Mouse (Mus musculus) ES-E14 (cell line): ENCODE data around the gene Psmb7.

ENCODE experiments used
- MAFK ChIP-seq: IDR thresholded peaks from 2 replicates; pipeline ENCODE4 v1.6.1; 2014; ENCODE audit warnings: mild to moderate bottlenecking, low read depth, low read length, inconsistent platforms; ENCODE audit not compliant: insufficient read depth
- ZC3H11A ChIP-seq: IDR thresholded peaks from 2 replicates; pipeline ENCODE4 v1.6.1; 2012; ENCODE audit warnings: low read depth, mild to moderate bottlenecking, inconsistent platforms, low read length, borderline replicate concordance
- ZNF384 ChIP-seq: IDR thresholded peaks from 2 replicates; pipeline ENCODE4 v1.6.1; 2012; ENCODE audit warnings: low read depth, low read length, inconsistent platforms

- TF ChIP-seq MAFK = no peak
- TF ChIP-seq ZC3H11A = no peak
- TF ChIP-seq ZNF384 = no peak
These were observed 30.3 kb downstream of the Psmb7 start for GRCm38 (mm10) chr2:38613576-38613975.
